8 mouse cellular contexts compared by ENCODE assay signal in genomic region chr9:46015081-46015551, GRCm38 (mm10). TPM values are rescaled to one million over a fixed set of nuclear protein-coding genes. Genes with fewer than 3 reads are reported as not detected.
DNase-seq lines count a peak whose midpoint lies in the region; ATAC-seq lines count a peak whose summit lies in the region.

No protein-coding gene starts in this region.

- peak overlapping the region; percentile 88 for H3K27ac ChIP-seq in embryonic facial prominence, embryonic 15.5 days (replicated peaks)
- peak overlapping the region; percentile 75 to 95 for H3K27ac ChIP-seq in heart, embryonic 14.5 days (replicated peaks in 1 of 2; ENCODE audit: control insufficient read depth in 1 of 2, insufficient read depth in 1 of 2, low read depth in 2 of 2, low read length in 2 of 2)

- H3K9ac ChIP-seq in embryonic facial prominence, embryonic 15.5 days = 0 out of 2 replicates have a peak overlapping the region, but pooled peaks have one; percentile 4
- peak overlapping the region; percentile 38 for H3K9ac ChIP-seq in heart, embryonic 14.5 days (ENCODE audit: low read length)

- ATAC-seq in embryonic facial prominence, embryonic 15.5 days (ENCODE audit: insufficient number of reproducible peaks, low FRiP score, low TSS enrichment, low read depth) = 0 out of 2 replicates have a peak, but pooled peaks have one; percentile 40
- ATAC-seq in heart, embryonic 14.5 days (ENCODE audit: insufficient number of reproducible peaks, insufficient read depth, low FRiP score, low read depth) = peak; percentile 25; the same call in 1 of the 2 replicates

- no peaks in the 10 kb centered on the region for H3K9me3 ChIP-seq in embryonic facial prominence, embryonic 15.5 days (replicated peaks)
- H3K9me3 ChIP-seq in heart, embryonic 14.5 days (ENCODE audit: control insufficient read depth, low read length) = no peaks in the 10 kb centered on the region

- DNase-seq in CD4-positive helper T cell, adult 2 months (ENCODE audit: low read depth, low spot score) = peak; percentile 78
- peak; percentile 64 for DNase-seq in adipocyte (ENCODE audit: low spot score)
- DNase-seq in kidney, postnatal 36 days = peak; percentile 49 to 67
- DNase-seq in lung, postnatal 4 days = peak; percentile 50 to 70
- DNase-seq in telencephalon, adult 2 months (ENCODE audit: low read depth, low spot score) = peak; percentile 58
- DNase-seq in urinary bladder, postnatal 14 days (ENCODE audit: low spot score) = no peak

- peaks cover 12% of the 10 kb centered on the region for H3K36me3 ChIP-seq in embryonic facial prominence, embryonic 15.5 days
- peaks cover 10% of the 10 kb centered on the region; the same call in 1 of the 2 replicates for H3K36me3 ChIP-seq in heart, embryonic 14.5 days (ENCODE audit: control insufficient read depth, insufficient read depth, low read length)

- H3K4me3 ChIP-seq in embryonic facial prominence, embryonic 15.5 days (replicated peaks) = peak overlapping the region; percentile 82; the same call in 1 of the 2 replicates
- H3K4me3 ChIP-seq in heart, embryonic 14.5 days (ENCODE audit: control insufficient read depth in 1 of 2, insufficient read depth in 1 of 2, low read depth in 1 of 2, low read length in 2 of 2) = peak overlapping the region; percentile 7 to 95; a peak in 2 of 4 replicates

- H3K4me1 ChIP-seq in embryonic facial prominence, embryonic 15.5 days = peaks cover 41% of the 10 kb centered on the region
- H3K4me1 ChIP-seq in heart, embryonic 14.5 days (ENCODE audit: control insufficient read depth in 2 of 2, insufficient read depth in 2 of 2, low read length in 2 of 2) = peaks cover 24 to 46% of the 10 kb centered on the region in 2 experiments

- peak overlapping the region; percentile 75 for H3K4me2 ChIP-seq in embryonic facial prominence, embryonic 15.5 days (replicated peaks)
- peak overlapping the region; percentile 78 for H3K4me2 ChIP-seq in heart, embryonic 14.5 days (ENCODE audit: low read length)

- H3K27me3 ChIP-seq in embryonic facial prominence, embryonic 15.5 days = no peaks in the 10 kb centered on the region
- H3K27me3 ChIP-seq in heart, embryonic 14.5 days (ENCODE audit: control insufficient read depth, insufficient read depth, low read length) = no peaks in the 10 kb centered on the region

- WGBS in embryonic facial prominence, embryonic 15.5 days = 21% methylated on average over 8 of the region's 8 CpGs
- WGBS in heart, embryonic 14.5 days = 9% methylated on average over 8 of the region's 8 CpGs

RNA-seq across cellular contexts. Expression of gene Sik3, which starts 2.5 kb away (rescaled TPM):
- polyA plus RNA-seq in embryonic facial prominence, embryonic 15.5 days (2015; fragmentation: Nextera tagmentation; extraction: Ambion mirVana) = 15.1 and 16.2 TPM in 2 replicates
- polyA plus RNA-seq in heart, embryonic 14.5 days (2014; fragmentation: Nextera tagmentation; extraction: Ambion mirVana) = 13.1 and 14.1 TPM in 2 replicates

RNA-seq across cellular contexts. Expression of gene Pafah1b2, which starts 2.6 kb away (rescaled TPM):
- polyA plus RNA-seq in embryonic facial prominence, embryonic 15.5 days (2015; fragmentation: Nextera tagmentation; extraction: Ambion mirVana) = 161 and 173 TPM in 2 replicates
- 141 and 148 TPM in 2 replicates for polyA plus RNA-seq in heart, embryonic 14.5 days (2014; fragmentation: Nextera tagmentation; extraction: Ambion mirVana)
